Mouse (Mus musculus): ENCODE measurements around the gene Arl8a.
"Not testable (repeated sequence)": the region's sequence is repeated elsewhere in the genome, so short reads cannot be mapped to it uniquely, and the experiment has no call there.

Gene Arl8a

GRCm38 (mm10) chr1:135146077-135146945 lies at the start of gene Arl8a:
TSS of gene Arl8a (plus strand) at chr1:135146824.
- DNase-seq (ENCODE audit: low spot score in 2 of 2), result peak; percentile 56 to 72

- DNase-seq (ENCODE audit: low spot score in 2 of 2), result no peak
Measured at GRCm38 (mm10) chr1:135097441-135097840, 49.2 kb upstream of the Arl8a start.

- DNase-seq (ENCODE audit: low spot score in 2 of 2), result no peak
Measured at GRCm38 (mm10) chr1:135098441-135098840, 48.2 kb upstream of the Arl8a start.

GRCm38 (mm10) chr1:135100400-135100799 lies 46.2 kb upstream of the Arl8a start:
- no peak for DNase-seq (ENCODE audit: low spot score in 2 of 2)

- DNase-seq (ENCODE audit: low spot score in 2 of 2), result no peak
Measured at GRCm38 (mm10) chr1:135105124-135105523, 41.5 kb upstream of the Arl8a start, which contains the start of gene Lgr6. TSS of gene Lgr6 (minus strand) at chr1:135105276.

- peak; percentile 50 to 70 for DNase-seq (ENCODE audit: low spot score in 2 of 2)
Measured at GRCm38 (mm10) chr1:135105951-135106350, 40.7 kb upstream of the Arl8a start.

GRCm38 (mm10) chr1:135108611-135109010 lies 38.0 kb upstream of the Arl8a start:
- peak in 1 of 2 experiments; percentile 35 for DNase-seq (ENCODE audit: low spot score in 2 of 2)

- peak in 1 of 2 experiments; percentile 52 for DNase-seq (ENCODE audit: low spot score in 2 of 2)
Measured at GRCm38 (mm10) chr1:135110075-135110474, 36.5 kb upstream of the Arl8a start.

GRCm38 (mm10) chr1:135111271-135111670 lies 35.4 kb upstream of the Arl8a start:
- DNase-seq (ENCODE audit: low spot score in 2 of 2), result not testable (repeated sequence)

- peak; percentile 63 to 67 for DNase-seq (ENCODE audit: low spot score in 2 of 2)
Measured at GRCm38 (mm10) chr1:135112661-135113060, 34.0 kb upstream of the Arl8a start.

GRCm38 (mm10) chr1:135124573-135125363 lies 21.9 kb upstream of the Arl8a start:
- DNase-seq (ENCODE audit: low spot score in 2 of 2), result no peak

- DNase-seq (ENCODE audit: low spot score in 2 of 2), result no peak
Measured at GRCm38 (mm10) chr1:135125990-135126389, 20.6 kb upstream of the Arl8a start.

- no peak for DNase-seq (ENCODE audit: low spot score in 2 of 2)
Measured at GRCm38 (mm10) chr1:135126443-135127027, 20.1 kb upstream of the Arl8a start.

GRCm38 (mm10) chr1:135128011-135128441 lies 18.6 kb upstream of the Arl8a start:
- no peak for DNase-seq (ENCODE audit: low spot score in 2 of 2)

GRCm38 (mm10) chr1:135128986-135129385 lies 17.6 kb upstream of the Arl8a start:
- DNase-seq (ENCODE audit: low spot score in 2 of 2), result no peak

- DNase-seq (ENCODE audit: low spot score in 2 of 2), result no peak
Measured at GRCm38 (mm10) chr1:135129543-135130183, 17.0 kb upstream of the Arl8a start.

- no peak for DNase-seq (ENCODE audit: low spot score in 2 of 2)
Measured at GRCm38 (mm10) chr1:135130376-135131018, 16.1 kb upstream of the Arl8a start.

- peak; percentile 52 to 58 for DNase-seq (ENCODE audit: low spot score in 2 of 2)
Measured at GRCm38 (mm10) chr1:135131034-135131433, 15.6 kb upstream of the Arl8a start.

GRCm38 (mm10) chr1:135131560-135131959 lies 15.1 kb upstream of the Arl8a start:
- DNase-seq (ENCODE audit: low spot score in 2 of 2), result no peak

GRCm38 (mm10) chr1:135132473-135132872 lies 14.2 kb upstream of the Arl8a start, which contains the start of gene Ptpn7:
TSS of gene Ptpn7 (plus strand) at chr1:135132700.
- DNase-seq (ENCODE audit: low spot score in 2 of 2), result peak; percentile 91 to 93

GRCm38 (mm10) chr1:135132893-135133369 lies 13.7 kb upstream of the Arl8a start:
- DNase-seq (ENCODE audit: low spot score in 2 of 2), result peak; percentile 79 to 86

All from natural killer cell, adult 2 months (primary cell).